Mouse (Mus musculus): ENCODE results near the gene Nr4a3.
A peak's percentile ranks its signal among the peaks of the same experiment; 100 is the strongest.

Gene Nr4a3

DNA sequence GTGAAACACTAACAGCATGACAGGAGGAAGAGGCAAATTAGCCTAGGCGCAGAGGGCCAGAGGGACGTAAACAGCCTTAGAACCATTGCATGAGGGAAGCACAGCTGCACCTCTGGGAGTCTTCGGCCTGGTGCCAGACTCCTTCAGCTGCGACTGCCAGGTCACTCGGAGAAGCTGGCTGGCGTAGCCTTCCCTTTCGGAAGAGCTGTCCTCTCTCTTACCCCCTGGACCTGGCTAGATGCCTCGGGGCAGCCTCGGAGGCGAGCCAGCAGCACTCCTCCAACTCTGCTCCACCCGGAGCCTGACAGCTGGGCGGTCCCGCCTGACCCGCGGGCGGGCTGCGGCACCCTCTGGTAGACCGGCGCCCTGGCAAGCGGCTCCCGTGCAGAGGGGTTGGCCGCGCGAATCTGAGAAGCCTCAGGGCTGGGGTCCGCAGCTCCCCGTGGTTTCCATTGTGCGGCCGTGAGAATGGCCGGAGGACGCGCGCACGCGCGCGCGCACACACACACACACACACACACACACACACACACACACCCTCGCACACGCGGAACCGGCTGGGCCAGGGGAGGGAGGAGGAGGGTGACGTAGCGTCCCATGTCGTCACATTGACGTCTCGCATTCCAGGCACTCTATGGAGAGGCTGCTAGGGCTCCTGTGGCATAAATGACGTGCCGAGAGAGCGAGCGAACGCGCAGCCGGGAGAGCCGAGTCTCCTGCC lies at the start of gene Nr4a3:
Nr4a3 (plus strand) TSS at position 663 of the 721 bp plus-strand sequence.
- peak; percentile 99 for DNase-seq (ENCODE audit: low read depth, low spot score)

DNA sequence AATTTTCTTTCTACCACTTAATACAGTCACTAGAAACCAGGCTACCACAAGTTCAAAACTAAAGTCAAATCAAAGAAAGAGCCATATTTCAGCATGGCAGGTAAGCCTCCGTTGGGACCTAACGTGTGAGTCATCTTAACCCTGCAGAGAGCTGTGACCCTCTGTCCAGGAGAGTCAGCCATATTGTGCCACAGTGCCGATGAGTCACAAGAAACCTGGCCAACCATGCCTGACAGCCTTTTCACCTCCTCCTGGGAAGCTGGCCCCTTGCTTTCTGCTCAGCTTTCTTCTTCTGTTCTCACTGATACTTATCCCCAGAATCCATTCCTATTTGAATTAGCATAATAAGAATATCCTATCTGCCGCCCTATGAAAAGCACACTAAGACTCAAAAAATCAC lies 42.0 kb upstream of the Nr4a3 start:
- peak; percentile 88 for DNase-seq (ENCODE audit: low read depth, low spot score)

DNA sequence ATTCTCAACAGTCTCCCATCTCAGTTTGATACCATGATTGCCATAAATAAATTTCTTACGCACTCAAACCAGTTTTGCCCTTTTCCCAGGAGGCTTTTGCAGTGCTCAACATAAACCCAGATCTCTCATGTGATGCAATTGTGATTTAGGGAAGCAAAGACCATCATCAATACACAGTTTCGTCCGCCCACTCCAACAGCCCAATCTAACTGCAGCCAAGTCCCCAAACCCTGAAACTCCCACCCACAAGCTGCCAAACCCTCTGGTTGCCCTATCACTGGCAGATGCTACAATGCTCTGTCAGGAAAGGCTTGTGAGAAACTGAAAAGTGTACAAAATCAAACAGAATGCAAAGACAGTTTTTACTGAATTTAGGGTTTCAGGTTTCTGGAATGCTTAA lies 41.5 kb upstream of the Nr4a3 start:
- peak; percentile 81 for DNase-seq (ENCODE audit: low read depth, low spot score)

DNA sequence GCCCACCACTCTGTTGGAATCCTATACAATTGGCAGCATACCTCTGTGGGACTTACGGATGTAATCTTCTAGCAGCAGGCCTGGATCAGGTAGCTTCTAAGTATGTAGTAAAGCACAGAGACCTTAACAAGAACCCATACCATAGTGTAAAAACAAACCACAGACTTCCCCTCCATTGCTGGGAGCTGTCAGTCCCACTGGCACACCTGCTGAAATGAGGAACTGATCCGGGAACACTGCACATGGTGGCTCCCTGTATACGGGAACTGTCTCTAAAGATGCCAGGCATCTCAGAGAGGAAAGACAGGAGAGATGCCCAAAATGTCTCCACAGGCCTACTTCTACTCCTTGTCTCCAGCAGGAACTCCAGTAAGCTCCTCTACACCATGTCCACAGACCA lies 38.6 kb upstream of the Nr4a3 start:
- no peak for DNase-seq (ENCODE audit: low read depth, low spot score)

DNA sequence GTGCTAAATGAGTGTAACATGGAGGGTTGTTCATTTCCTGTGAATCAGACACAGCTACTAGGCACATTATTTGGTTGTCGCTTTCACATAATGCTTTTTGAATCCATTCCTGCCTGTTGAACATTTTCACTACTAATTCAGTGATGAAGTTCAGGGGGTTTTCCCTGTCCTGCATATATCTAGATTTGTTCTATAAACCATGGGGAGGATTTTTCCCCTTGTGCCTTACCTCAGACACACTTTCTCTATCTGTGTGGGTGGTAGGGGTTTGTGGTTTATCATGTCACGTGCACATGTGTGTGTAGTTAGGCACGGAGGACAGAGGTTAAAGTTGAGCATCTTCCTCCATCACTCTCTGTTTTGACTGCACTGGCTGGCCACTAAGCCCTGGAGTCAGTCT lies 32.7 kb upstream of the Nr4a3 start:
- DNase-seq (ENCODE audit: low read depth, low spot score) = no peak

DNA sequence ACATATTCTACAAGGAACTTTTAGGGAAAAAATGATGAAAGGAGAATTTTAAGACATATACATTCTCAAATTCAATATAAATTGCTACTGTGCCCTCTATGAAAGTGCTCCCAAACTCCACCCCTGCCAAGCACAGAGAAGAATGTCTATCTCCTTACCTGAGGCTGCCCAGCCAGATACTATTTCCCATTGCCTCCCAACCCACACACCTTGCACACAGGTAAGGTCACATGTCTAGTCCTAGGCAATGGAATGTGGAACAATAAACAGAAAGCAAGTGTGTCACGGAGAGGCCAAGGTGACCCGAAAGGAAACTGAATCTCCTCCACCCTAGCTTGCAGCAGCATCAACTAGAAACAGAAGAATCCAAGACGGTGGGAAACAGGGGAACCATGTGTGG lies 22.0 kb upstream of the Nr4a3 start:
- DNase-seq (ENCODE audit: low read depth, low spot score) = no peak

DNA sequence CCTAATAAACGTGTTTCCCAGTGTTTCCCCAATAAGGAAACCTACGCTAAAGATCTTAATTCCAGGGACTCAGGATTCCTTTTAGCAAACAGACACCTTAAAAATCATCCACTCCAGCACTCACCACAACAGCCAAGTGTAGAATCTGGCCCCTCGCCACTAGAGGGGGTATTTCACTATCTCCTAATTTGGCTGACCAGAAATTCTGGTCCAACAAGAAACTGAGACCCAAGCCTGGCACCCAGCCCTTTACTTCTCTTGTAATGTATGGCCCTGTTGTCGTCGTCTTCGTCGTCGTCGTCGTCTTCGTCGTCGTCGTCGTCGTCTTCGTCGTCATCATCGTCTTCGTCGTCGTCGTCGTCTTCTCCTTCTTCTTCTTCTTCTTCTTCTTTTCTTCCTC lies 15.3 kb upstream of the Nr4a3 start:
- peak; percentile 20 for DNase-seq (ENCODE audit: low read depth, low spot score)

DNA sequence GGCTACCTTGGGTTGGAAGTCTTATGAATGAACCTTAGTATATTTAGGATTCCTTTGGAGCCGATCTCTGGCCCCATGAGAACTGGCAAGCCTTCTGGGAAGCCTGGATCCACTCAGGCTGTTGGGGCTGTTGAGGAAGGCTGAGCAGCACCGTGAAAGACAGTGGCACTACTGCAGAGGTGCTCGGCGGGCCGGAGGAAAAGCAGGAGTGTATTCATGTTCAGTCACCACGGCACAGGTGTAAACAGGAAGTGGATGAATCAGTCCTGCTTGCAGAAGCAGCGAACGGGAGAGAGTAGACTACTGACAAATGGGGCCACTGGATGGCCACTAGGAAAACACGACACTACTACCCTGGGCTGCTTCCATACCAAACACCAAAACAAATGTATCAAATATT lies 10.7 kb upstream of the Nr4a3 start:
- no peak for DNase-seq (ENCODE audit: low read depth, low spot score)

DNA sequence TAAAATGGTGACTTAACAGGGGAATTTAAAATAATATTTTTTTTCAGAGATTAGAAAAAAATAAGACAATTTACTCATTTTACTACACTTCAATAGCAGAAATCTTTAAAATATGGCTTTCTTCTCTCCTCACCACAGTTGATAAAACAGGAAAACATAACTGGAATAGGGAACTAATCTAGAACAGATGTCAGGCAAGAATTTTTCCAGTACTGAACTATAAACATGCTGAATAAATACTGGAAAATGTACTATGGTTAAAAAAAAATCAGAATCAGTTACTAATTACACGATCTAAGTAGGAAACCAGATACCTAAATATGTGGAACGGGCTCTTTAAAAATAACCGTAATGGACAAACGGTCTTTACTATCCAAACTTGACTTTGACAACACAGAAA lies 7.3 kb upstream of the Nr4a3 start:
- DNase-seq (ENCODE audit: low read depth, low spot score) = no peak

DNA sequence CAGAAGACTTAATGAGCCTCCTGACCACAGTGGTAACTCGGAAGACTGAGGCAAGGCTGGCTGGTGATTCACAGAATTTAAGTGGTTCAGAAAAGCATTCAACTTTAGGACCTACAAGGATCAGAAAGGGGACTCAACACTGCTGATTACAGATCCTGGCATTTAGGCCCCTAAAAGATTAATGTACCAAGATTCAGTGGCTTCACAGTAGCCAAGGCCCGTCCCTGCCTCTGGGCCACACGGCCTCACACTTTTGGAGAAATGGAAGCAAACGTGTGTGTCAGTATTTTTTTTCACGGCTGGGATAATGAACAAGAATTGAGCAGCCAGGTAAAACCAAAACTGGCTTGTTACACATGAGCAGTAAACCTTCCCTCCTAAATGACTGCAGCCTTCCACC lies 6.1 kb upstream of the Nr4a3 start:
- DNase-seq (ENCODE audit: low read depth, low spot score) = no peak

DNA sequence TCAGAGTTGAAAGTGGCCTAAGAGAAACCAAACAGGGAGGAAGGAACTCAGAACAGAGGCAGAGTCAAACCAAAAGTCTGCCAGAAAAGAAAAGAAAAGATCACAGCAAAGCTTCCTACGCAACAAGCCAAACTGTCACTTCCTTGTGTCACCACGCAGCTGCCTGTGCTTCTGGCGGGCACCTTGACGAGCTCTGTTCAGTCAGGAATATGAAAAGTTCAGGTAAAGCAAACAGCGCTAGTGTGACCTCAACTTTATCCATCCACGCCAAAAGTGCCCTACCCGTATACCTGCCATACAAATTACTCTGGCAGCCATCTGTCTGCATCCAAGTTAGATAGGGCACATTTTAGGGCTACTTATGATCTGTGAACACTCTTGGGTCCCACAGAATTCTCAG lies 5.2 kb upstream of the Nr4a3 start:
- DNase-seq (ENCODE audit: low read depth, low spot score) = peak; percentile 41

DNA sequence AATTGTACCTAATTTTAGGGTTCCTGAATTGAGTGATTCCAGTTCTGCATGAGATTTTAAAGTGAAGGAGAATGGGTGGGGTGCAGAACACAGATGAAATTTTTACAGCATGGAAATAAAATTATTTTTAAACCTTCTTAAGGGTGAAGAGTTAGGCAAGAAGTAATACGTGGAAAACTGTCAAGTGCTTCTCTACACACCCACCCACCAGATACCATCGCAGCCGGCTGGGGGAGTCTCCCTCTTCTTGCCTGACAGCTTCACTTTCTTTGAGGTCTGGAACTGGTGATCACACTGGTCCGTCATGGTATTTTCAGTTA lies 2.5 kb upstream of the Nr4a3 start:
- no peak for DNase-seq (ENCODE audit: low read depth, low spot score)

DNA sequence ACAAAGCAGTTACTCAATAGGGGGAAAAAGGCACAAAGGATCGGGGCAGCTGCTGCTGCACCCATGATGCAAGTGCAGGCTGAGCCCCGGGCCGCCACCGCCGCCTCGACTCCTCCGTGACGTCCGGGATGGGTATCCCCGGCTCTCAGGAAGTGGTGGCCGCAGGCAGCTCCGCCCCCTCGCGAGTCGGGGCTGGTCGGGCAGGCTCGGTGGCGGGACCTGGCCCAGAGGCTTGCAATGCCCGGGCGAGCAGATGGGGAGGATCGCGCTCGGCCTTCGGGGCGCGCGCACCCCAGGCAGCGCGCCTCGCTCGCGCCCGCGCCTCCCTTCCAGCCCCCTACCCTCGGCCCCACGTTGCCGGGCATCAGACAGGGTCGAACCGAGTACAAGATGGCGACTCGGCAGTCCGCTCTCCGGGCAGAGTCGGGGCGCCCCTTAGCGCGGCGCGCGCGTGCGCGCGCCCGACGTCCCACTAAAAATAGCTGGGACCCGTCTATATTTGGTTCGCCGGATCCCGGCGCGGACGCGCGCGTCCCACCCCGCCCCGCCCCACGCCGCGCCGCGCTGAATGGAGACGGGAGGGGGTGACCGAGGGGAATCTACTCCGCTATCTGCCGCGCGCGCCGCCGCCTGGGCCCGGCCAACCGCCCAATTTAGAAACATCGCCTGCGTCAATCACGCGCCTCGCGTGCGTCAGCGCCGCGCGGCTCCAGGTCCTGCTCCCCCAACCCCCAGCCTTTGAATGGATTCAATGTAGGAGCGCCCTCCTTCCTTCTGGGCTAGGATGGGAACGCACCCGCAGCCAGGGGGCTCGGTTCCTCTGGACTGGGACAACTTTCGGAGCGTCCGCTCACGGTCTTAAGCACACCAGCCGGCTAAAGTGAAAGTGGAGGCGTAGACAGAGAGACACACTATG lies 1.9 kb upstream of the Nr4a3 start:
- peak; percentile 99 for DNase-seq (ENCODE audit: low read depth, low spot score)

DNA sequence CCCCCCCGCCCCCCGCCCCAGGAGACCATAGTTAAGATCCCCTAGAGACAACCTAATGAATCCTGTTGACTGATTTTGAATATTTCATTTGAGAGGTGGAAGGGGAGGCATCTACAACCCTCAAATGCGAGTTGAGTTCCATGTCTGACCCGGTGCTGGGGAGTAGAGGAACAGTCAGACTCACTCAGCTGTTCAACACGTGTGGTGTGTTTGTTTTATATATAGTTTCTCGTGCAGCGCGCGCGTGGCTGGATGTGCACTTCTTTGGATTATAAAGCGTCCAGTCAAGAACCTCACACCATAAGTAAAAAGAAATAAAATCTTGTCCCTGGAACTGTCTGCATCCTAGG lies 837 bp upstream of the Nr4a3 start:
- DNase-seq (ENCODE audit: low read depth, low spot score) = no peak

DNA sequence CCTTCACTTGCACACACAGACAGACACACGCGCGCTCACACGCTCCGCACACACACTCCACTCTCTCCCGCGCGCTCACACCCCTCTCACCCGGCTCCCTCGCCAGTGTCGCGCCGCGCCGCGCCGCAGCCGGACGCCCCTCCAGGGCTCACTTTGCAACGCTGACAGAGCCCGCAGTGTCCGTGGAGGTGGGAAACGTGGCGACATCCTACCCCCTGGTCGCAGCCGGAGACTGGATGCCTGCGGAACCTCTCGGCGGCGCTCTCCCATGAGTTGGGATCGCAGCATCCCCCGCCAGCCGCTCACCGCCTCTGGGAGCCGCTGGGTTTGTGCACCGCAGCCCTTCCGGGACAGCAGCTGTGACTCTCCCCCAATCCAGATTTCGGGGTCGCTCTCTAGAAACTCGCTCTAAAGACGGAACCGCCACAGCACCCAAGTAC lies 348 bp downstream of the Nr4a3 start:
- DNase-seq (ENCODE audit: low read depth, low spot score) = peak; percentile 49

DNA sequence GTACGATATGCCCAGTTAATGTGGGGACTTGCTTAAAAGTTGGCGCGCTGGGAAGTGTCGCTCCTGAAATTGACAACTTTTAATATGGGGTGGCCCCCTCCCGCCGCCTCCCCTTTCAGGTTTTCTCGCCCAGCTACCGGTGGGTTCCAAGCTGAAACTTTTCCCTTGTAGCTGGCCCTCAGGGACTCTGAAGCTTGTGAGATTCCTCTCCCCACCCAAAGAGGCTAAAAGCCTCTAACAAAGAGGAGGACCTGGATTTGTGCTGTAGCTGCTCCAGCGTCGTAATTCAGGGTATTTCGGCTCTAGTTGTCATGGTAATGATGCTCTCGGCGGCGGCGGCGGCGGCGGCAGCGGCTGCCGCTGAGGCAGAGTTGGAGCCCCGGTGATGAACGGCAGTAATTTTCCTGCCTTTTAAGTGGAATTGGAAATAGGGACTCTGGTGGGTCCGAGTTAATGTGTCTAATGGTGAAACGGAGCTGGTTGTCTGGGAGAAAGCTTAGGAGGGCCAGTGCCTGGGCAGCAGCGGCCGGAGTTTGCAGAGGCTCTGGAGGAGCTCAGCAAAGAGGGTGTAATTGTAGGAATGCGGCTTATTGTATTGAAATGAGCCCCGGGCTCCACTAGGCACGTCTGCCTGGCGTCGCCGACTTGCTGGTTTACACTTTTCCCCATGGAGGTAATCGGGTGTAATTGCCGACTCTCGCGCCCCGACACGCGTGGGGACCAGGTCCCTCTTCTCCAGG lies 938 bp downstream of the Nr4a3 start:
- DNase-seq (ENCODE audit: low read depth, low spot score) = peak; percentile 70

DNA sequence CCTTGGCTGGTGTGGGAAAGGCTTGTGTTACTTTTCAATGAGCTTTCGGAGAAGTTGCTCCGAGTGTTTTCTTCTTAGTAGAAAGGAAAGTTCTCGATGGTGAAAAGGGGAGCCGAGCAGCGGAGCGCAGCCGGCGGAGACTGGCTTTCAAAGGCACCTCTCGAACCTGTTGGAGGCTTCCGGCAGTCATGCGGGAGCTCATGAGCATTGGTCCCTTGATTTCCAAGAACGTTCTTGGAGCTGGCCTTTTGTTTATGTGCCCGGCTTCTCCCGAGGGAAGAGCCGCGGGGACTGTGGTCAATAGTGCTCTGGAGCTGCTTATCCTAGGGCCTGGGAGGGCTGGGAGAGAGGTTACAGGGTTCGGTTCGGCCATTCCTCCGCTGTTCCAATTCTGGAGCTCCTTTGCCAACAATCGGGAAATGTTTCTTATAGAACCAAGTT lies 1.5 kb downstream of the Nr4a3 start:
- peak; percentile 30 for DNase-seq (ENCODE audit: low read depth, low spot score)

DNA sequence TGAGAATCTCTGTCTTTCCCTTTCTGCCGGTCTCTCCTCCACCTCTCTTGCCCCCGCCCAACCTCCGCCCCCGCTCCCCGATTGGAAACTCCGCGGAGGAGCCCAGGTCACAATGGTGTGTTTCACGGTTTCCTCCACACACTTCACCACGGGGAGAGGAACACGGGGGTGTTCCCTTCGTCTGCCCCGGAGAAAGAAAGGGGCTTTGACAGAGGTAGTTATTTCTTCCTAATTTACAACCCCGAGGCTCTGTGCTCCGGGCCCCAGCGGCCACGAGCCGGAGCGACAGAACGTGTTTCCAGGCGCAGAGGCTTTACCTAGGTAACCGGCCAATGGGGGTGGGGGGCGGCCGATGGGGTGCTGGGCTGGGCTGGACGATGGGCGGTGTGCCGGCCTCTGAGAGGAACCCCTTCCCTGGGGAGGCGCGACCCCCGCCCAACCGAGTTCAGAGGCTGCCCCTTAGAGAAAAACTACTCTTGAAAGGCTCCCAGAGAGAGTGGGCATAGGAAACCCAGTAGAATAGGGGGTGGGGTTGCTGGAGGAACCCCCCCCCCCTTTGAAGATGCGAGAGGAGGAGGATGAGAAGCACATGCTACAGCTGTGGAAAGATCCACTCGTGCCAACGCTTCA lies 2.3 kb downstream of the Nr4a3 start:
- peak; percentile 30 for DNase-seq (ENCODE audit: low read depth, low spot score)

DNA sequence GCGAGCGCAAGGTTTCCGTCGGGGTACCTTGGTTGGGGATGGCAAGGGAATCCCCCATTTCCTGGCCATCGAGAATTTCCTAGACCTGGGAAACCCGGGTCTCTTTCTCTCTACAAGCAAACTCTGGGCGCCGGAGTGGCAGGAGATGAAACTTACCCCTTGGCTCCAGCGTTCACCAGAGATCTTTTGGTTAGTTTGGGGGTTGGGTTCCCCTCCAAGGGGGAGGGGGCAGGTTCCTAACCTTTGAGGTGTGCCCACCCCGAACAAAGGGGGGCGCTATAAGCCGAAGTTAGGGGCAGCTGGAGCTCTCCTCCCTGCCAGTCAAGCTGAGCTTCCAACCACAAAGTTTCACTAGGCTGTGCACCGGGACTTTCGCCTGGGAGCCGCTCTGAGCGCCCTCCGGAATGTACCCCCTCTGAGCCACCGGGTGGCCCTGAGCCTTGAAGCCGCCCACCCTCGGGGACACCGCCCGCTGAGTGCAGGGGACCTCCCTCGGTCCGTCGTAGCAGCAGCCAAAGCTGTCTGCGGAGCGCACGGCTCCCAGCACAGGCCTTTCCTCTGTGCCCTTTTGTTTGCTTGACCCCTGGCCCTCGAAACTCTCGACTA lies 2.9 kb downstream of the Nr4a3 start:
- peak; percentile 59 for DNase-seq (ENCODE audit: low read depth, low spot score)

DNA sequence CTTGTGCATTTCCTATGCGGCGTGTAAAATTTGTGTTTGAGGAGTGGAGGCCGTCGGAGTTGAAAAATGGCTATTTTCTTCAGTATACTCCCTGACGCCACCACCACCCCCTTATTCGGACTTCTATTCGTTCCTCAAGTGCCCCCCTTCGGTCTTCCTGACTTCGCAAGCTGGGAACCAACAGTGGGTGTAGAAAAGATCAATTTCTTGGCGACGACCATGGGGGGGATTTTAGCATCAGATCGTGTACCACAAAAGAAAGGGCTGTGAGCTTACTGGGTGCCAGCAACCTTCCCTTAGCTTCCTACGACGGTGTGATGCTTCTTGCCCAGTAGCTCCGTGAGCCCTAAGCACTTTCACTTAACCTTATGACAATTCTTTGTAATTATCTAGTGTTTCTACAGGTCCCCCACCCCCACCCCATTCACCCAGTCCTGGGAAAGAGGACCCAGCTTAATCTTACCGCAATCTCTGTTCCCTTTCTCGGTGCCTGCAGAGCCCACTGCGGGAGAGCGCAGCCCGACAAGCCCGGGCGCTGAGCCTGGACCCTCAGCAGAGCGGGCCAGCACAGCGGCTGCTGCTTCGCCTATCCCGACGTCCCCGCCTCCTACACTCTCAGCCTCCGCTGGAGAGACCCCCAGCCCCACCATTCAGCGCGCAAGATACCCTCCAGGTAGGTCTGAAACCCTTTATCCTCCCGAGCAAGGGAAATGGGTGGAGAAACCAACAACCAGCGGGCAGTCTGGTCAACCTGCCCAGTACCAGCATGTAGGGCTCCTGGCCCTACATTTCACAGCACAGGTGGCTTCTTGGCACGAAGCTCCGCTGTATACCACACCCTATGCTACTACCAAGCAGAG lies 3.7 kb downstream of the Nr4a3 start:
- DNase-seq (ENCODE audit: low read depth, low spot score) = peak; percentile 55

DNA sequence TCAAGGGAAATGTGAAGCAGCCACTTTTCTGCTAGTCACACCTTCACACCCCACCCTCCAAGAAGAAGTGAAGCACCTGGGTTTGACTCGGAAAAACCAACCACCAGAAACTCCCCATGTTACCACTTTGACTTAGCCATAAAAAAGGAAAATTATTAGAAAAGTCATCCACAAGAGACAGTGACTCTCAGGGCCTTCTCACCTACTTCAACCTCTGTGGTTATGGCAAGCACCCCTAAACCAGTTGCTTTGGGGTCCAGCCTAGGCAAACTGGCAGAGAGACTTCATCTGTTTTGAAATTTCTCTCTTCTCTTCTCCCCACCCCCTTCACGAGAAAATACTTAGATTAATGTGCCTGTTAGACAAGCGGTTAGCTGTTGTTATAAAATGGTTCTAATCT lies 5.1 kb downstream of the Nr4a3 start:
- DNase-seq (ENCODE audit: low read depth, low spot score) = no peak

Data from brain, adult 2 months (tissue).